Mouse (Mus musculus): Measurements from ENCODE around the gene Spc24. TPM values are rescaled to one million over a fixed set of nuclear protein-coding genes. Genes with fewer than 3 reads are reported as not detected.

The Spc24 gene
- polyA plus RNA-seq (2015; fragmentation: Nextera tagmentation; extraction: Ambion mirVana) = 85.5 and 106 TPM in 2 replicates

DNA sequence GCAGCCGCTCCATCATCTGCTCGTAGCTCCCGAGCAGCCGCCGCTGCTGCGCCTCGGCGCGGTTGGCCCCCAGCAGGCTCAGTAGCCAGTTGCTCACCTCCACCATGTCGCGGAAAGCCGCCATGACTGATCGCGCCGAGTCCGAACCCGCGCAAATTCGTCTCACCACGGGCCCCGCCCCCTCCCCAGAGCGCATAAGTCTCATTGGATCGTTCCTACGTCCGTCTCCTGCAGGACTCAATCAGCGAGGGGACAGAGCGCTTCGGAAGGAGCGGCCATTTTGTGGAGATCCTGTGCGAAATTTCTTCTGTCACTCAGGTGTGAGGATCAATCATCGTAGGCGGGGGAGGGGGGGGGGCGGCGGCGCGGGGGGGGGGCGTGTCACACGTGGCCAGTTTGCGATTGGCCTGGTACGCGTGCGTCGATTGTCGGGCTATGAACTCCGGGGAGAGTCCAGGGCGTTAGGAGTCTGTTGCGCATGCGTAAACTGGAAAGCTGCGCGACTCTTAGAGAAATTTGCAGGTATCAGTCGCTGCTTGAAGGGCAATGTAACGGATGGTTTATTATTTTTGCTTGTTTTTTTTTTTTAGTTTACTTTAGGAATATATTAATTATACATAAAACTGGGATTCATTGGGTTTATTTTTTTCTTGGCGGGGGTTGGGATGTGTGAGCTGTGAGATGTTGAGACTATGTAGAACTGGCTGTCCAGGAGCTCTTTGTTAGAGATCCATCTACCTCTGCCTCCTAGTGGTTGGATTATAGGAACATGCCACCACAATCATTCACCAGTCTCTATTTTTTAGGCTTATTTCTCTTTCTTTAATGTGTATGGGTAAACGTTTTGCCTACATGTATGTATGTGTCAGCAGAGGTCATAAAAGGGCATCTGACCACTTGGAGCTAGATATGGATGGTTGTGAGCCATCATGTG lies at the start of gene Spc24:
Gene Spc24, minus strand, starts transcription at position 149 of the 934 bp plus-strand sequence.
- Histone ChIP-seq H3K4me2 (ENCODE audit: low read depth, low read length) (peak within 1 kb of the TSS; percentile 73), H3K36me3 (ENCODE audit: control insufficient read depth, insufficient read depth, low read length) (peaks cover 8% of the 10 kb centered on the region), H3K9me3 (ENCODE audit: control insufficient read depth, low read length) (no peaks in the 10 kb centered on the region), H3K9ac (ENCODE audit: low read depth, low read length) (peak within 1 kb of the TSS; percentile 86), H3K27ac (ENCODE audit: low read length) (peak within 1 kb of the TSS; percentile 59), H3K27me3 (replicated peaks; ENCODE audit: control insufficient read depth, insufficient read depth, low read length) (no peaks in the 10 kb centered on the region), H3K4me3 (ENCODE audit: low read length) (peak within 1 kb of the TSS; percentile 89), H3K4me1 (ENCODE audit: control insufficient read depth, insufficient read depth, low read length) (peaks cover 14% of the 10 kb centered on the region)
- ATAC-seq = peak; percentile 94
- WGBS = under 1% methylated on average over 52 of the region's 54 CpGs

- Histone ChIP-seq H3K4me2 (ENCODE audit: low read depth, low read length) (no peak overlapping the region), H3K9me3 (ENCODE audit: control insufficient read depth, low read length) (no peaks in the 10 kb centered on the region), H3K4me3 (ENCODE audit: low read length) (no peak overlapping the region), H3K27me3 (replicated peaks; ENCODE audit: control insufficient read depth, insufficient read depth, low read length) (no peaks in the 10 kb centered on the region), H3K9ac (ENCODE audit: low read depth, low read length) (no peak overlapping the region), H3K36me3 (ENCODE audit: control insufficient read depth, insufficient read depth, low read length) (0 out of 2 replicates have a peak, but pooled peaks cover 4% of the 10 kb centered on the region), H3K4me1 (ENCODE audit: control insufficient read depth, insufficient read depth, low read length) (no peaks in the 10 kb centered on the region), H3K27ac (ENCODE audit: low read length) (no peak overlapping the region)
- WGBS = 75% methylated on average over 3 of the region's 3 CpGs
- no peak for ATAC-seq
Observed at GRCm38 (mm10) chr9:21808561-21808960, 48.5 kb upstream of the Spc24 start.

- ATAC-seq = no peak
- Histone ChIP-seq H3K4me2 (ENCODE audit: low read depth, low read length) (no peak overlapping the region), H3K9me3 (ENCODE audit: control insufficient read depth, low read length) (no peaks in the 10 kb centered on the region), H3K4me3 (ENCODE audit: low read length) (no peak overlapping the region), H3K4me1 (ENCODE audit: control insufficient read depth, insufficient read depth, low read length) (no peaks in the 10 kb centered on the region), H3K27ac (ENCODE audit: low read length) (no peak overlapping the region), H3K9ac (ENCODE audit: low read depth, low read length) (no peak overlapping the region), H3K27me3 (replicated peaks; ENCODE audit: control insufficient read depth, insufficient read depth, low read length) (no peaks in the 10 kb centered on the region), H3K36me3 (ENCODE audit: control insufficient read depth, insufficient read depth, low read length) (0 out of 2 replicates have a peak, but pooled peaks cover 4% of the 10 kb centered on the region)
- WGBS = 81% methylated on average over 11 of the region's 11 CpGs
Observed at GRCm38 (mm10) chr9:21806976-21807375, 46.9 kb upstream of the Spc24 start.

DNA sequence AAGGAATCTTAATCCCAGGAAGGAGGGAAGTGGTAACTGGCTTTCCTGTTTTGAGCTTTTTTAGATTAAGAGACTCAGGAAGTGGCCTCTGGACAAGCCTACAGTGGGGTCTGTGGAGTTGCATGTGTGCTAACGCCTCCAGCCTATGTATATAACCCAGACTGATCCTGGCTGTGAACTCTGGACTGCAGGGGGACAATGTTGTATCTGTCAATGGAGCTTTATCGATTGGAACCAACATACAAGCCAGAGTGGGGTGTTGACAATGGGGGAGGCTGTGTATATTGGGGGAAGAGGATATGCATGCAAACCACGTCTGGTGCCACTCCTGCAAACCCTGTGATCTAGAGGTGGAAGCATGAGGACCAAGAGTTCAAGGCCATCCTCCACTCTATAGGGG lies 46.3 kb upstream of the Spc24 start:
- H3K4me3 ChIP-seq (ENCODE audit: low read length) = no peak overlapping the region
- H3K9ac ChIP-seq (ENCODE audit: low read depth, low read length) = no peak overlapping the region
- no peaks in the 10 kb centered on the region for H3K4me1 ChIP-seq (ENCODE audit: control insufficient read depth, insufficient read depth, low read length)
- H3K27ac ChIP-seq (ENCODE audit: low read length) = no peak overlapping the region
- no peak overlapping the region for H3K4me2 ChIP-seq (ENCODE audit: low read depth, low read length)
- 48% methylated on average over 3 of the region's 3 CpGs for WGBS
- H3K36me3 ChIP-seq (ENCODE audit: control insufficient read depth, insufficient read depth, low read length) = peaks cover 8% of the 10 kb centered on the region; the same call in 1 of the 2 replicates
- no peaks in the 10 kb centered on the region for H3K27me3 ChIP-seq (replicated peaks; ENCODE audit: control insufficient read depth, insufficient read depth, low read length)
- ATAC-seq = no peak
- no peaks in the 10 kb centered on the region for H3K9me3 ChIP-seq (ENCODE audit: control insufficient read depth, low read length)

- Histone ChIP-seq H3K4me1 (ENCODE audit: control insufficient read depth, insufficient read depth, low read length) (no peaks in the 10 kb centered on the region), H3K36me3 (ENCODE audit: control insufficient read depth, insufficient read depth, low read length) (peaks cover 3% of the 10 kb centered on the region; the same call in 1 of the 2 replicates), H3K9me3 (ENCODE audit: control insufficient read depth, low read length) (no peaks in the 10 kb centered on the region), H3K9ac (ENCODE audit: low read depth, low read length) (peak overlapping the region; percentile 43; the same call in 1 of the 2 replicates), H3K4me3 (ENCODE audit: low read length) (no peak overlapping the region), H3K27me3 (replicated peaks; ENCODE audit: control insufficient read depth, insufficient read depth, low read length) (no peaks in the 10 kb centered on the region), H3K4me2 (ENCODE audit: low read depth, low read length) (no peak overlapping the region), H3K27ac (ENCODE audit: low read length) (peak overlapping the region; percentile 42; the same call in 1 of the 2 replicates)
- ATAC-seq = peak; percentile 90
- 40% methylated on average over 13 of the region's 13 CpGs for WGBS
Observed at GRCm38 (mm10) chr9:21803986-21804644, 44.0 kb upstream of the Spc24 start.

- ATAC-seq = no peak
- Histone ChIP-seq H3K9ac (ENCODE audit: low read depth, low read length) (no peak overlapping the region), H3K36me3 (ENCODE audit: control insufficient read depth, insufficient read depth, low read length) (peaks cover 3% of the 10 kb centered on the region; the same call in 1 of the 2 replicates), H3K27ac (ENCODE audit: low read length) (no peak overlapping the region), H3K9me3 (ENCODE audit: control insufficient read depth, low read length) (no peaks in the 10 kb centered on the region), H3K4me3 (ENCODE audit: low read length) (no peak overlapping the region), H3K4me2 (ENCODE audit: low read depth, low read length) (no peak overlapping the region), H3K4me1 (ENCODE audit: control insufficient read depth, insufficient read depth, low read length) (peaks cover 7% of the 10 kb centered on the region), H3K27me3 (replicated peaks; ENCODE audit: control insufficient read depth, insufficient read depth, low read length) (no peaks in the 10 kb centered on the region)
- 97% methylated on average over 7 of the region's 7 CpGs for WGBS
Observed at GRCm38 (mm10) chr9:21801591-21801990, 41.5 kb upstream of the Spc24 start.

- no peak overlapping the region for H3K27ac ChIP-seq (ENCODE audit: low read length)
- 84% methylated on average over 7 of the region's 7 CpGs for WGBS
- H3K9ac ChIP-seq (ENCODE audit: low read depth, low read length) = no peak overlapping the region
- no peak overlapping the region for H3K4me2 ChIP-seq (ENCODE audit: low read depth, low read length)
- no peak for ATAC-seq
- H3K36me3 ChIP-seq (ENCODE audit: control insufficient read depth, insufficient read depth, low read length) = peaks cover 3% of the 10 kb centered on the region; the same call in 1 of the 2 replicates
- peaks cover 11% of the 10 kb centered on the region for H3K4me1 ChIP-seq (ENCODE audit: control insufficient read depth, insufficient read depth, low read length)
- no peak overlapping the region for H3K4me3 ChIP-seq (ENCODE audit: low read length)
- H3K27me3 ChIP-seq (replicated peaks; ENCODE audit: control insufficient read depth, insufficient read depth, low read length) = no peaks in the 10 kb centered on the region
- no peaks in the 10 kb centered on the region for H3K9me3 ChIP-seq (ENCODE audit: control insufficient read depth, low read length)
Observed at GRCm38 (mm10) chr9:21801121-21801520, 41.0 kb upstream of the Spc24 start.

- 35% methylated on average over 3 of the region's 3 CpGs for WGBS
- Histone ChIP-seq H3K4me3 (ENCODE audit: low read length) (peak overlapping the region; percentile 84), H3K9ac (ENCODE audit: low read depth, low read length) (peak overlapping the region; percentile 90; the same call in 1 of the 2 replicates), H3K27me3 (replicated peaks; ENCODE audit: control insufficient read depth, insufficient read depth, low read length) (no peaks in the 10 kb centered on the region), H3K9me3 (ENCODE audit: control insufficient read depth, low read length) (no peaks in the 10 kb centered on the region), H3K4me1 (ENCODE audit: control insufficient read depth, insufficient read depth, low read length) (peaks cover 13% of the 10 kb centered on the region), H3K4me2 (ENCODE audit: low read depth, low read length) (peak overlapping the region; percentile 81), H3K36me3 (ENCODE audit: control insufficient read depth, insufficient read depth, low read length) (peaks cover 13% of the 10 kb centered on the region), H3K27ac (ENCODE audit: low read length) (peak overlapping the region; percentile 94)
- no peak for ATAC-seq
Observed at GRCm38 (mm10) chr9:21799010-21799350, 38.9 kb upstream of the Spc24 start.

- Histone ChIP-seq H3K9me3 (ENCODE audit: control insufficient read depth, low read length) (no peaks in the 10 kb centered on the region), H3K4me2 (ENCODE audit: low read depth, low read length) (peak within 1 kb of the TSS; percentile 81), H3K4me3 (ENCODE audit: low read length) (peak within 1 kb of the TSS; percentile 84), H3K27ac (ENCODE audit: low read length) (peak within 1 kb of the TSS; percentile 94), H3K36me3 (ENCODE audit: control insufficient read depth, insufficient read depth, low read length) (peaks cover 17% of the 10 kb centered on the region), H3K9ac (ENCODE audit: low read depth, low read length) (peak within 1 kb of the TSS; percentile 90), H3K27me3 (replicated peaks; ENCODE audit: control insufficient read depth, insufficient read depth, low read length) (no peaks in the 10 kb centered on the region), H3K4me1 (ENCODE audit: control insufficient read depth, insufficient read depth, low read length) (peaks cover 13% of the 10 kb centered on the region)
- peak; percentile 89 for ATAC-seq
- WGBS = under 1% methylated on average over 52 of the region's 52 CpGs
Observed at GRCm38 (mm10) chr9:21798345-21799009, 38.4 kb upstream of the Spc24 start, which contains the start of gene Kank2. TSS of gene Kank2 (minus strand) at chr9:21798744.

Measured in intestine, embryonic 16.5 days (tissue).